Mouse (Mus musculus) kidney, embryonic 15.5 days (tissue): Measurements from ENCODE around the gene Lama5. TPM values are rescaled to one million over a fixed set of nuclear protein-coding genes. Genes with fewer than 3 reads are reported as not detected.

ENCODE experiments used
- ATAC-seq: fragments of 200-750 bp; cut with Nextera tagmentation; replicated peaks from 2 replicates; pipeline ENCODE4 v1.8.0; 2017; ENCODE audit warnings: moderate TSS enrichment; ENCODE audit not compliant: low FRiP score
- H3K27ac ChIP-seq: fragments of 300-500 bp; sonication (generic); 2 replicates; pipeline ENCODE4 v1.5.1; 2015; ENCODE audit warnings: mild to moderate bottlenecking, inconsistent platforms
- H3K27me3 ChIP-seq: fragments of 300-500 bp; sonication (generic); 2 replicates; pipeline ENCODE4 v1.6.1; 2015; ENCODE audit warnings: inconsistent platforms
- H3K36me3 ChIP-seq: fragments of 300-500 bp; sonication (generic); 2 replicates; pipeline ENCODE4 v1.6.1; 2015; ENCODE audit warnings: inconsistent platforms
- H3K4me1 ChIP-seq: fragments of 300-500 bp; sonication (generic); 2 replicates; pipeline ENCODE4 v1.6.1; 2015; ENCODE audit warnings: inconsistent platforms
- H3K4me2 ChIP-seq: fragments of 300-500 bp; sonication (generic); 2 replicates; pipeline ENCODE4 v1.6.1; 2015; ENCODE audit warnings: moderate library complexity, mild to moderate bottlenecking, inconsistent platforms
- H3K4me3 ChIP-seq: fragments of 300-500 bp; sonication (generic); replicated peaks from 2 replicates; pipeline ENCODE4 v1.5.1; 2015; ENCODE audit warnings: mild to moderate bottlenecking, inconsistent platforms
- H3K9ac ChIP-seq: fragments of 300-500 bp; sonication (generic); 2 replicates; pipeline ENCODE4 v1.6.1; 2015; ENCODE audit warnings: mild to moderate bottlenecking, inconsistent platforms
- H3K9me3 ChIP-seq: fragments of 300-500 bp; sonication (generic); replicated peaks from 2 replicates; pipeline ENCODE4 v1.6.1; 2016; ENCODE audit warnings: inconsistent platforms
- WGBS: fragments of 180-500 bp; shearing (Covaris S2); methylation state at CpG from one replicate; pipeline ENCODE4 v1.1.7; 2015; ENCODE audit warnings: mixed read lengths; 5-methylcytosine and 5-hydroxymethylcytosine counted together
- polyA plus RNA-seq: library from polyadenylated mRNA; unstranded; fragments of >200 nt; fragmentation: Nextera tagmentation; extraction: Ambion mirVana; gene quantifications from 2 replicates; pipeline ENCODE4 v1.2.1, GENCODE M21; 2015

Lama5 gene
- polyA plus RNA-seq, 1 experiment from 2014 or later: 46.7 TPM

DNA sequence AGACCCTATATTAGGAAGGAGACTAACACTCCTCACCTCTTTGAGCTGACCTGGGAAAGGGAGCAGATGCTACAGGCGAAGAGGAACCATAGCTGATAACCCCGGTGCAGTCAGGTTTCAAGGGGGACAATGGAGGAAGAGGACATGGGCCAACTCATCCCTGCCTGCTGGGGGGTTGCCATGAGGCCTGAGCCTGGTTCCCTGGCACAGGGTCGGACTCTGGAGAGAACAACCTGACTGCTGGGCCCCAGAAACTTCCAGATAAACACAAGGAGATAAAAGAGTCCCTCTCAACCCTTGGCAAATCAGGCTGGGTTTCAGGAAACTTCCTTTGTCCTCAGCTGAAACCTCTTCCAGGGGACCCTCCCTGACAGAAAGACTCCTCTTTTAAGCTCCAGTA is 7.4 kb downstream of the Lama5 start:
- 77% methylated on average over 3 of the region's 3 CpGs for WGBS
- H3K27ac ChIP-seq: peak overlapping the region; percentile 78
- no peak for ATAC-seq
- H3K36me3 ChIP-seq: no peaks in the 10 kb centered on the region; the same call in 1 of the 2 replicates
- H3K4me3 ChIP-seq: no peak overlapping the region
- H3K27me3 ChIP-seq: peaks cover 4% of the 10 kb centered on the region; the same call in 1 of the 2 replicates
- peaks cover 83% of the 10 kb centered on the region for H3K4me1 ChIP-seq
- no peak overlapping the region for H3K9ac ChIP-seq
- no peaks in the 10 kb centered on the region for H3K9me3 ChIP-seq
- no peak overlapping the region for H3K4me2 ChIP-seq

- 88% methylated on average over 8 of the region's 8 CpGs for WGBS
- Histone ChIP-seq H3K27me3 (no peaks in the 10 kb centered on the region), H3K9ac (no peak overlapping the region), H3K4me1 (peaks cover 77% of the 10 kb centered on the region), H3K27ac (no peak overlapping the region), H3K9me3 (no peaks in the 10 kb centered on the region), H3K36me3 (peaks cover 4% of the 10 kb centered on the region; the same call in 1 of the 2 replicates), H3K4me3 (no peak overlapping the region), H3K4me2 (no peak overlapping the region)
- no peak for ATAC-seq
Observed at GRCm38 (mm10) chr2:180217587-180217986, 8.1 kb downstream of the Lama5 start.

- no peaks in the 10 kb centered on the region for H3K27me3 ChIP-seq
- 45% methylated on average over 5 of the region's 5 CpGs for WGBS
- ATAC-seq: no peak
- no peak overlapping the region for H3K4me2 ChIP-seq
- no peak overlapping the region for H3K27ac ChIP-seq
- H3K4me1 ChIP-seq: peaks cover 70% of the 10 kb centered on the region
- H3K36me3 ChIP-seq: peaks cover 4% of the 10 kb centered on the region; the same call in 1 of the 2 replicates
- H3K9me3 ChIP-seq: no peaks in the 10 kb centered on the region
- H3K9ac ChIP-seq: no peak overlapping the region
- H3K4me3 ChIP-seq: no peak overlapping the region
Observed at GRCm38 (mm10) chr2:180216921-180217320, 8.7 kb downstream of the Lama5 start.

DNA sequence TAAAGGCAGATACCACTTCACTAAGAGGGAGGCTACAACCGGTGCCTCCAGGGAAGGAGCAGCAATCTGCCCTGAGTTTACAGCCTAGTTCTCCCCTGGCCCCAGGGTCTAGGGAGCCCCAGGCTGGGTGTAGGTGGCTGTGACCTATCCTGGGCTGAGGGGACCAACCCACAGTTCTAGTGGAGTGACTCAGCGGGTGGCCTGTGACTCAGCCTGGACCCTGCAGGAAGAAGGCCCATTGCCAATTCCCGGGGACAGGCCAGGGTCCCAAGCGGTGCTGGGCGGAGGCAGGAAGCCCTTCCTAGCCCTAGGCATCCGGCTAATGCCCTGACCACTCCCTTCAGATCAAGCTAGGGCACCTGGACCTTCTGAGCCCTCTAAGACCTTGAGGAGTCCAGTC is 9.7 kb downstream of the Lama5 start:
- Histone ChIP-seq H3K27me3 (no peaks in the 10 kb centered on the region), H3K4me3 (no peak overlapping the region), H3K4me2 (no peak overlapping the region), H3K9me3 (no peaks in the 10 kb centered on the region), H3K36me3 (peaks cover 4% of the 10 kb centered on the region; the same call in 1 of the 2 replicates), H3K9ac (no peak overlapping the region), H3K27ac (peak overlapping the region; percentile 80; the same call in 1 of the 2 replicates), H3K4me1 (peaks cover 64% of the 10 kb centered on the region)
- WGBS: 64% methylated on average over 6 of the region's 6 CpGs
- no peak for ATAC-seq

GRCm38 (mm10) chr2:180215011-180215461 is 10.6 kb downstream of the Lama5 start:
- no peak overlapping the region for H3K9ac ChIP-seq
- peak overlapping the region; percentile 80 for H3K27ac ChIP-seq
- peaks cover 57% of the 10 kb centered on the region for H3K4me1 ChIP-seq
- no peak overlapping the region for H3K4me3 ChIP-seq
- no peaks in the 10 kb centered on the region for H3K9me3 ChIP-seq
- no peak for ATAC-seq
- H3K4me2 ChIP-seq: no peak overlapping the region
- no peaks in the 10 kb centered on the region for H3K27me3 ChIP-seq
- H3K36me3 ChIP-seq: peaks cover 4% of the 10 kb centered on the region; the same call in 1 of the 2 replicates
- WGBS: 53% methylated on average over 8 of the region's 8 CpGs

GRCm38 (mm10) chr2:180214352-180214978 is 11.2 kb downstream of the Lama5 start:
- Histone ChIP-seq H3K36me3 (peaks cover 4% of the 10 kb centered on the region; the same call in 1 of the 2 replicates), H3K4me2 (no peak overlapping the region), H3K9ac (no peak overlapping the region), H3K4me1 (peaks cover 51% of the 10 kb centered on the region), H3K27me3 (no peaks in the 10 kb centered on the region), H3K4me3 (no peak overlapping the region), H3K27ac (peak overlapping the region; percentile 80), H3K9me3 (no peaks in the 10 kb centered on the region)
- 76% methylated on average over 4 of the region's 4 CpGs for WGBS
- ATAC-seq: peak; percentile 52

DNA sequence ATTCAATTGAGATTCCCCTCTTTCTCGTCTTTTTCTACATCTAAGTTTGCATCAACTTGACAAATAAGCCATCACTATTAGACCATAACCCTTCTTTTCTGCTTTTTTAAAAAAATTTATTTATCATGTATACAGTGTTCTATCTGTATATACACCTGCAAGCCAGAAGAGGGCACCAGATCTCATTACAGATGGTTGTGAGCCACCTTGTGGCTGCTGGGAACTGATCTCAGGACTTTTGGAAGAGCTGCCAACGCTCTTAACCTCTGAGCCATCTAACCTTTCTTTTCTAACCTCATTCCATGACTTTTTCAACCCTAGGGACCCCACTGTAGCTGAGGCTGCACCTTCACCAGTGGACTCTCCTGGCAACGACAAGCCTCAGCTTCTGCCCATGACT is 13.4 kb downstream of the Lama5 start:
- Histone ChIP-seq H3K4me3 (no peak overlapping the region), H3K9ac (no peak overlapping the region), H3K4me2 (no peak overlapping the region), H3K27me3 (no peaks in the 10 kb centered on the region), H3K4me1 (peaks cover 29% of the 10 kb centered on the region), H3K9me3 (no peaks in the 10 kb centered on the region), H3K36me3 (peaks cover 4% of the 10 kb centered on the region; the same call in 1 of the 2 replicates), H3K27ac (no peak overlapping the region)
- 85% methylated on average over 3 of the region's 3 CpGs for WGBS
- ATAC-seq: no peak

DNA sequence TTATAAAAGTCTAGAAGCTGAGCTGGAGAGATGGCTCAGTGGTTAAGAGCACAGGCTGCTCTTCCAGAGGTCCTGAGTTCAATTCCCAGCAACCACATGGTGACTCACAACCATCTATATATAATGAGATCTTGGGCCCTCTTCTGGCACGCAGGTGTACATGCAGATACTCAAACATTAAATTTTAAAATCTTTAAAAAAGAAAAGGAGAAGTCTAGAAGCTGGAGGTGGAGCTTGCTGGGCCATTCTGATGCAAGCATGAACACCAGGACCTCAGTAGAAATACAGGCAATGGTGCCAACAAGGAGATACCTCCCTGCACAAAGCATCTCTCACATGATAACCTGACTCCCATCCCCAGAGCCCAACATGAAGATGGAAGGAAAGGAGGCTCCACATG is 16.7 kb downstream of the Lama5 start:
- Histone ChIP-seq H3K9ac (no peak overlapping the region), H3K4me2 (no peak overlapping the region), H3K9me3 (no peaks in the 10 kb centered on the region), H3K27me3 (no peaks in the 10 kb centered on the region), H3K4me1 (no peaks in the 10 kb centered on the region), H3K4me3 (no peak overlapping the region), H3K36me3 (peaks cover 24% of the 10 kb centered on the region; the same call in 1 of the 2 replicates), H3K27ac (no peak overlapping the region)
- ATAC-seq: no peak
- WGBS: 84% methylated on average over 1 of the region's 1 CpGs

DNA sequence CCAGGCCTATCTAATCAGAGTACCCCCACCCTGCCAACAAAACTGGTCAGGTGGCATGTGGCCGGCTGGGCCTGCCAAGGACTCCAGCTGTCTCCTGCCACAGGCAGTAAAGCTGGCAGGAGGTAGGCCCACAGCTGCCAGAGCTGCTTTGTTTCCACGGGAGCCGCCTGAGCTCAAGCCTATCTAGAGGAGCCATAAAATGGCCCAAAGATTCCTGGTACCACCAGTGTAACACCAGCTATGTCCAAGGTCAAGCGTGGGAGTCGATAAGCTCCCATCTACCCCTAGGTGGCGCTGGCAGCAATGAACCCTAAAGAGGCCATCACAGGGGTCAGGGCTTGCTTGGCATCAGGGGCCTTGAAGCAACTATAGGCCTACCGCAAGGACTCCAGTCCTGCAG is 17.8 kb downstream of the Lama5 start:
- no peaks in the 10 kb centered on the region for H3K27me3 ChIP-seq
- no peaks in the 10 kb centered on the region for H3K4me1 ChIP-seq
- no peak overlapping the region for H3K9ac ChIP-seq
- H3K9me3 ChIP-seq: no peaks in the 10 kb centered on the region
- no peak overlapping the region for H3K4me2 ChIP-seq
- no peak overlapping the region for H3K27ac ChIP-seq
- WGBS: 49% methylated on average over 7 of the region's 7 CpGs
- H3K36me3 ChIP-seq: peaks cover 24% of the 10 kb centered on the region; the same call in 1 of the 2 replicates
- ATAC-seq: peak; percentile 16; the same call in 1 of the 2 replicates
- H3K4me3 ChIP-seq: no peak overlapping the region

DNA sequence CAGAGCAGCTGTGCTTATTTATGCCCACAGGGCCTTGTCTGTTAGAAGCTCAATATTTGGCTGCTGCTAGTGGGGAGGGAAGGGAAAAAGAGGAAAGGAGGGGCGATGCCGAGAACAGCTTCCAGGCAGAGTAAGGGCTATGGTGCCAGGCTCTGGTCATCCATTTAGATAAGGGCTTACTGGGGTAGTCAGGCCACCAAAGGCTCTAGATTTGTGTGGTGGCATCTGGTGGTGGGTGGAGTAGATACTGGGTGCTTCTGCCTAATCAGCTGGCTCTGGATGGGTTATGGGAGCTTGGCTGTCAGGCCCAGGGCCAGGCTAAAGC is 19.7 kb downstream of the Lama5 start:
- 87% methylated on average over 2 of the region's 2 CpGs for WGBS
- H3K9ac ChIP-seq: no peak overlapping the region
- H3K4me2 ChIP-seq: no peak overlapping the region
- no peaks in the 10 kb centered on the region for H3K4me1 ChIP-seq
- H3K27ac ChIP-seq: no peak overlapping the region
- H3K27me3 ChIP-seq: no peaks in the 10 kb centered on the region
- H3K9me3 ChIP-seq: no peaks in the 10 kb centered on the region
- no peak for ATAC-seq
- no peak overlapping the region for H3K4me3 ChIP-seq
- H3K36me3 ChIP-seq: peaks cover 40% of the 10 kb centered on the region

- H3K9ac ChIP-seq: no peak overlapping the region
- H3K36me3 ChIP-seq: peaks cover 46% of the 10 kb centered on the region
- H3K27me3 ChIP-seq: no peaks in the 10 kb centered on the region
- no peak overlapping the region for H3K4me2 ChIP-seq
- WGBS: 91% methylated on average over 12 of the region's 12 CpGs
- no peak for ATAC-seq
- no peak overlapping the region for H3K4me3 ChIP-seq
- no peaks in the 10 kb centered on the region for H3K4me1 ChIP-seq
- H3K9me3 ChIP-seq: no peaks in the 10 kb centered on the region
- H3K27ac ChIP-seq: no peak overlapping the region
Observed at GRCm38 (mm10) chr2:180205083-180205955, 20.3 kb downstream of the Lama5 start.

DNA sequence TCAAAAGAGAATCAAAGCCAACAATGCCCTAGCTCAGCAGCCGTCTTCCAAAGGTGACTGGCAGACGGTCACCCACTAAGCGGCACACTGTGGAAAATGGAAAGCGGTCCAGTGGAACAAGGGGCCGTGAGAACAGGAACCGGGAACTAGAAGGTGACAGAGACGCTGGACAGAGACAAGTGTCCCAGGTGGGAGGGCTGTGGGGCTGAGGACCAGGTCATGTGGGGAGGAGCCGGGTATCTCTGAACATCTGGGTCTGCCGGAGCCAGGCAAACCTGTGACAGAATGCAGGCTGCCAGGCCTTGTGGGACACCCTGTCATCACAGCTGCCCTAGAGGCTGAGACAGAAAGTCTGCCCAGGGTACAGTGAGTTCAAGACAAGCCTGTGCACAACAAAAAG is 21.2 kb downstream of the Lama5 start:
- H3K4me2 ChIP-seq: no peak overlapping the region
- 91% methylated on average over 9 of the region's 9 CpGs for WGBS
- no peak for ATAC-seq
- H3K4me3 ChIP-seq: no peak overlapping the region
- H3K4me1 ChIP-seq: no peaks in the 10 kb centered on the region
- no peaks in the 10 kb centered on the region for H3K27me3 ChIP-seq
- no peaks in the 10 kb centered on the region for H3K9me3 ChIP-seq
- H3K36me3 ChIP-seq: peaks cover 46% of the 10 kb centered on the region
- no peak overlapping the region for H3K9ac ChIP-seq
- H3K27ac ChIP-seq: no peak overlapping the region
